Mouse (Mus musculus): Measurements from ENCODE around the gene Thap8.
"Not testable (repeated sequence)": the region's sequence is repeated elsewhere in the genome, so short reads cannot be mapped to it uniquely, and the experiment has no call there.

Thap8 gene

DNA sequence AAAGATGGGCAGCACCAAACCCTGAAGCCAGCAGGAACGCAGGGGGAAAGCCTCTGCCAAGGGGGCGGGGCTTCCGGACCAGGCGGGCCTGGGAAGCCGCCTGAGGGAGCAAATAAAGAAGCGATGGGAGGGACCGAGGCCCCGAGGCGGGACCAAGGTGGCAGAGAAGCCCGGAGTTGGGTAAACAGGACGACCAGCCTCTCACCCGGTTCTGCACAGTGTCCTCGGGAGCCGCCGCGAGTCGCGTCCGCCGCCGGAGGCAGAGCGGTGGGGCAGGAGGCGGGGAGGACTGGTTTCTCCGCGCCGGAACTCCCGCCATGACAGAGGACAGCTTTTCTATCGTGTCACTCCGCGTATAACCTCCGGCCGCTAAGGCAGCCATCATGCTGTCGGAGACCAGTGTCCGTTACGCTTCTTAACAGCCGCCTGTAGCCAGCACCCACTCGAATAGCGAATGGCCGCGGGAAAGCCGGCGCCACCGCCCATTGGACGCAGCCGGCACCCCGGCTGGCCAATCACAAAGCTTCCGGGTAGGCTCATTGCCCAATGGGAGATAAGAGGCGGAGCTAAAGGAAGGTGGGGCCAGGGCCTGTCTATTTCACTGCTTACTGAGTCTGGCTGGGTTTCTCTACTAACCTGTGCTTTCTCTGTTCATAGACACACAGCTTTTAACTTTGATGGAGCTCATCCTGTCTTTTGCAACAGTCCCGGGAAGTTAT is at the start of gene Thap8, which contains the start of gene Wdr62:
TSS of gene Thap8 (plus strand) at position 144 of the 719 bp plus-strand sequence.
TSS of gene Wdr62 (minus strand) at position 469 of the 719 bp plus-strand sequence.
- DNase-seq = peak; percentile 93 to 96

DNA sequence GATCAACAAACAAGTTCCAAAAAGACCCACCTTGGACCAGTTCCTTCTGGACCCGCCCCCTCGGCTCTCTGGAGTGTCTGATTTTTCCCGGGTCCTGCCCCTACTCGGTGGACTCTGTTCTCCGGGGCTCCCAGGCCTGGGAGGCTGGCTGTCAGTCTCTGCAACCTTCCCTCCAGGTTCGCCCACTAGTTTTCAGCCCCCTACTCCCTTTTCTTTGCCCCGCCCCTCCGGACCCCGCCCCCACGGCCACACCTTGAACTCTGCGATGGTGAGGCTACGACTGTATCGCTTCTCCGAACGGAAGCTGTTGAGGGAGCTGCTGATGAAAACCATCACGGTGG is 48.6 kb upstream of the Thap8 start:
- peak in 1 of 2 experiments; percentile 69 for DNase-seq

GRCm38 (mm10) chr7:30231669-30232454 is 48.0 kb upstream of the Thap8 start, which contains the start of the genes Polr2i and Tbcb:
Gene Polr2i, plus strand, starts transcription at chr7:30231948.
Gene Tbcb, minus strand, starts transcription at chr7:30232272.
- peak; percentile 98 to 100 for DNase-seq

- peak; percentile 76 to 80 for DNase-seq
Observed at GRCm38 (mm10) chr7:30232631-30233148, 47.2 kb upstream of the Thap8 start.

- peak; percentile 41 to 64 for DNase-seq
Observed at GRCm38 (mm10) chr7:30233387-30233786, 46.5 kb upstream of the Thap8 start.

GRCm38 (mm10) chr7:30234276-30234858 is 45.5 kb upstream of the Thap8 start:
- DNase-seq = peak; percentile 81 to 94

- DNase-seq = no peak
Observed at GRCm38 (mm10) chr7:30235091-30235490, 44.8 kb upstream of the Thap8 start.

GRCm38 (mm10) chr7:30235625-30236024 is 44.3 kb upstream of the Thap8 start, which contains the start of gene Ovol3:
Gene Ovol3, minus strand, starts transcription at chr7:30235725.
- DNase-seq = no peak

GRCm38 (mm10) chr7:30237374-30237773 is 42.5 kb upstream of the Thap8 start:
- DNase-seq = not testable (repeated sequence)

- peak; percentile 58 to 88 for DNase-seq
Observed at GRCm38 (mm10) chr7:30251956-30252954, 27.6 kb upstream of the Thap8 start.

DNA sequence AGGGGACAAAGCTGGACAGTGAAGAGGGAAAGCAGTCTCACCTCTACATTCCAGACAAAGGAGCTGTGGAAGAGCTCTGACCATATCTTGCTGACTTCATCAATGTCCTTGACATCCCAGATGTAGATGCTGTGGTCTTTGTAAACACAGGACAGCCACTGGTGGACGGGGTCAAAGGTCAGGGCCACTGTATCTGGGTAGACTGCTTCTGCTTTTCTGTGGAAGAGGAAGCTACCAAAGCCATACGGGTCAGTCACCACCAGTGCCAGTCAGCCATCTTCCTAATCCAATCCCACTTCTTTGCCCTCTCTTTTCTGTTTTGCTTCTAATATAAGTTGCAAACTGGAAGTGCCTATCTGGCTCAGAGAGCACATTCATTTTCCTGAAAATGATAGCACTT is 14.9 kb upstream of the Thap8 start:
- no peak for DNase-seq

DNA sequence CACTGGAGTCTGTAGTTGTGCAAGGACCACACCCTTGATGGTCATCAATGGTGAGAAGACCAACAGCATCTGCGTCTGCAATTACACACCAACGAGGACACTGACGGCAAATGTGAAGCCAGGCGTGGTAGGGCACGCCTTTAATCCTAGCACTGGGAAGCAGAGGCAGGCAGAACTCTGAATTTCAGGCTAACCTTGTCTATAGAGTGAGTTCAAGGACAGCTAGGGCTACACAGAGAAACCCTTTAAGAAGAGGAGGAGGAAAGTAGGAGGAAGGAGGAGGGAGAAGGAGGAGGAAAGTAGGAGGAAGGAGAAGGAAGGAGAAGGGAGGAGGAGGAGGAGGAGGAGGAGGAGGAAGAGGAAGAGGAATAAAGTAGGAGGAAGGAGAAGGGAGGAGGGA is 14.4 kb upstream of the Thap8 start:
- no peak for DNase-seq

- DNase-seq = no peak
Observed at GRCm38 (mm10) chr7:30265935-30266334, 14.0 kb upstream of the Thap8 start.

DNA sequence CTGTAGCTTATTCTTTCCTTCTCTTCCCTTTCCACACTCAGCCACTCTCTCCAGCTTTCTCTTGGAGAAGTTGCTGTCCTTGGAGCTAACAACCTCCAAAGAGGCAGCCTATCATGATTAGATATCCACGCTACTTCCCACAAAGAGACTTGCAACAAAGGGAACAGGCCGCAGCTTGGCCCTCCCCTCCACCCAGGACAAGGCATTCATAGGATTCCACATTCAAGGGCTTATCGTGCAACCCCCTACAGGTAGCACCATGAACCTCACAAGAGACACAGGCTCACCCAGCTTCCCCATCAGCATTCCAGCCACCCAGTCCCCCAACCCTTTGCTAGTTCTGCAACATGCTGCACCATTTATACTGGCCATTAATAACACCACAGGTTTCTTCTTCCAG is 13.1 kb upstream of the Thap8 start:
- DNase-seq = no peak

DNA sequence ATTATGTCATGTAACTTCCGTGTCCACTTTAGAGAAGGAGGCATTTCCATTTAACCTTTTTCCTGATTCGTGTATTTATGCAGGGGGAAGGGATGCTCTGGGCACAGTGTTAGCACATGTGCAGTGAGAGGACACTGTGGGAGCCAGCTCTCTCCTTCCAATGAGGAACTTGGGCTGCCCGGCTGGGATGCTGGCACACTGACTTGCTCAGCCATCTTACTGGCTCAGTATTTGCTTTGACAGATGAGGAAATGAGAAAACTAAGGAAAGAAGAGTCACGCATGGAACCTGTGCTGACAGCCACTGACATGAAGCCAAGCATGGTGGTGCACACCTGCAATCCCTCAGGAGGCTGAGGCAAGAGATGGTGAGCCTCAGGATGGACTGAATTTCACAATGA is 10.3 kb upstream of the Thap8 start:
- no peak for DNase-seq

DNA sequence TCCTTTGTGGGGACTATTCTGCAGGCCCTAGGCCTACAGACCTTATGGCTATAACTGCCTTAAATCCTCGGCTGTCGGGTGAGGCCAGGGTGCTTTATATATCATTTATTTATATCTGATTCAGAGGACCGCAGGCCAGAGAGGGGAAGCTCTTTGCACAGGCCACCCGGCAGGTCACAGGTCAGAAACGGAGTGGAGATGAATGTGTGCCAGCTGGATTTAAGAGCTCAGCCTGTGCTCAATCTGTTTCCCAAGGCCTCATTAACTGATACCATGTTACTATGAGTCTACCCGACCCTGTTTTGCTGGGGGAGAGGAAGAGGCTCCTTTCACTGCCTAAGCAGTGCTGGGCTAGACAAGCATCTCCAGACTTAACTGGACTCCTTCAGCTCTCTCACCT is 5.5 kb upstream of the Thap8 start:
- no peak for DNase-seq

DNA sequence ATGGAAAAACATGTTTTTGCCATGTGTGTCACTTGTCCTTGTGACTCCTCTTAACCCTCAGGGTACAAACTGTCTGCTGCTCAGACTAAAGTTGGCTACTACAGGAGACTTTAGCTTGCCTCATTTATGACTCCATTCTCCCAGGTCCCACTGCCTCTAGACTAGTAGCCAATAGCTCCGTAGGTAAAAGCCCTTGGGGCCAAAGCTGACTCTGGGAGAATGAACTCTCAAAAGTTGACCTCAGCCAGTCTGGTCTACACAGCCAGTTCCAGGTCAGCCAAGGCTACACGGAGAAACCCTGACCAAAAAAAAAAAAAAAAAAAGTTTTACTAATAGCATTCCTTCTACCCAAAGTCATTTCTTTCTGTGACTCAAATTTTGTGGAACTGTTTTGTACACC is 983 bp upstream of the Thap8 start:
- DNase-seq = no peak

- DNase-seq = no peak
Observed at GRCm38 (mm10) chr7:30279536-30279935, 358 bp upstream of the Thap8 start.

GRCm38 (mm10) chr7:30280670-30281138 is 810 bp downstream of the Thap8 start:
- peak; percentile 86 to 93 for DNase-seq

GRCm38 (mm10) chr7:30281522-30281921 is 1.6 kb downstream of the Thap8 start:
- DNase-seq = no peak

DNA sequence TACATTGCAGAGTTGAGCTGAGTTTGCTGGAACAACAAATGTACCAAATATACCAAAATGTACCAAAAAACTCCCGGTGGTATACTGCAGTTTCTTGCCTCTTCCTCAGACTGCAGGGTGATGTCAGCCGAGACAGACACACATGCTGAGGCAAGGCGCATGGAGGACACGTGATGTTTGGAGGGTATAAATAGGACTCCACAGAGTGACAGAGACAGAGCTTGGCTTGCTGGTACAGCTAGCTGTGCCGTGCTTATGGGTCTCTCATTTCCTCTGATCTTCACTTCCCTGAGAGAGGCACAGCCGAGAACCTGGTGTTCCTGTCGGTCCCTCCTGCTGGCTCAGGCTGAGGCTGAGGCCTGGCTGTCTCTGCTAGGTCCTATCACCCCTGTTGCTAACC is 2.8 kb downstream of the Thap8 start:
- DNase-seq = no peak

Data from kidney, postnatal 25 days (tissue).